Mouse (Mus musculus): ENCODE measurements at regions not wholly inside any gene's neighbourhood (a gene's known extent, or its start where the extent isn't known, plus 50 kb on each side); places are given as distances from the start of the nearest gene placed in this dataset.

DNA sequence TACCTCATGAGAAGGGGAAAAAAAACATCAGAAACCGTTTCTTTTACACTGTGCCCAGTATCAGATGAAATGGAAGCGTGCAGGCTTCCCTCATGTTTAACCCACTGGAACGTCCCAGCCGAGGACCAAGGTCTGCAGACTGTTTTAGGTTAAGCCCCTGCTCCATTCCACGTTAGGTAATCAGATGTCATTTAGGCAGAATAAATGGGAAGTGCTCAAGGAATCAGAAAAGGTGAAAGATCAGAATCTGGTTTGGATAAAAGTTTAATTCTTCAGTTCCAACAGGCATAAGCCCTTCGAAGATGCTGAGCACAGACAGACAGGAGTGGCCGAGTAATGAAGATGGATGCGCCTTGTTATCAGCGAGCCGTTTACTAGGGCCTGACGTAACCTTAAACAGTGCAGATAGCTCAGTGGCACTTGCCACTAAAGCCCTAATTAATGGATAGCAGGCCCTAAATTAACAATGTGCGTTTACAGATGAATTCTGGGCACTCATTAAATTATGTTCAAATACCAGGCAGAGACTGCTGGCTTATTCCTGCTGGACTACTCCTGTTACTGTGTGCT is 193.5 kb downstream of the Lmo4 start:
- Histone ChIP-seq H3K4me3 (ENCODE audit: insufficient read depth in 1 of 2, low read depth in 1 of 2, low read length in 2 of 2, poor library complexity in 1 of 2, severe bottlenecking in 1 of 2) (no peak overlapping the region), H3K9me3 (ENCODE audit: control insufficient read depth, insufficient read depth, low read depth, low read length) (no peaks in the 10 kb centered on the region), H3K9ac (ENCODE audit: insufficient read depth, low read depth, low read length, poor library complexity, severe bottlenecking) (no peak overlapping the region), H3K4me1 (ENCODE audit: control insufficient read depth in 2 of 2, insufficient read depth in 2 of 2, low read length in 2 of 2, poor library complexity in 1 of 2) (no peaks in the 10 kb centered on the region), H3K27ac (ENCODE audit: insufficient read depth, low read depth, low read length, poor library complexity, severe bottlenecking) (no peak overlapping the region), H3K36me3 (ENCODE audit: control insufficient read depth, insufficient read depth, low read length, poor library complexity, severe bottlenecking) (no peaks in the 10 kb centered on the region)
- in situ Hi-C loops (cut with MboI; ENCODE audit: low sequenced_read_pairs in 2 of 2, unreplicated experiment in 2 of 2): no loop called here
- TF ChIP-seq ZNF384 (IDR thresholded peaks at IDR 0.05; ENCODE audit: low read depth, low read length) (no peak), CHD2 (IDR thresholded peaks at IDR 0.05; ENCODE audit: low read depth, low read length) (no peak), HCFC1 (IDR thresholded peaks at IDR 0.05; ENCODE audit: borderline replicate concordance, insufficient read depth, low read length) (no peak)
- DNase-seq (ENCODE audit: low read depth, low spot score): no peak

DNA sequence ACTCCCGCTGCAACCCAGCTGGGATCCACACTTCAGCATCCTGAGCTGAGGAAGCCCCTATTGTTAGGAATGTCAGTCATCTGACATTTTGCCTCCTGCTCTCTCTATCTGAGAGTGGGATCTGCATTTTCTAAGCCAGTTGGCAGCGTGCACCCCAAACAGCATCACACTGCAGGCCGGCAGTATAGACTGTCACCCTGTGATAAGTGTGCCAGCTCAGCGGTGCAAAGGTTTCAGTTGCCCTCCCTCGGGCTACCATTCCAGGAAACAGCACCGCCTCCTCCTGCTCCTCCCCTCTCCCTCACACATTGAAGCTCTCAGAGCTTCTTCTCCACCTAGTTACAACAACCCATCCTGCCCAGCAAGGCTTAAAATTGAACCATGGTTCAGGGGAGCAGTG is 194.5 kb downstream of the Lmo4 start:
- no peak for TF ChIP-seq CHD2 (IDR thresholded peaks at IDR 0.05; ENCODE audit: low read depth, low read length)
- TF ChIP-seq ZC3H11A (IDR thresholded peaks at IDR 0.05; ENCODE audit: borderline replicate concordance, low read depth, low read length): no peak
- TF ChIP-seq ZNF384 (IDR thresholded peaks at IDR 0.05; ENCODE audit: low read depth, low read length): no peak
- no peak for TF ChIP-seq HCFC1 (IDR thresholded peaks at IDR 0.05; ENCODE audit: borderline replicate concordance, insufficient read depth, low read length)
- no peak for TF ChIP-seq MAFK (IDR thresholded peaks at IDR 0.05; ENCODE audit: insufficient read depth, low read depth, low read length)
- no peak overlapping the region for H3K4me3 ChIP-seq (ENCODE audit: insufficient read depth in 1 of 2, low read depth in 1 of 2, low read length in 2 of 2, poor library complexity in 1 of 2, severe bottlenecking in 1 of 2)
- no peak overlapping the region for H3K27ac ChIP-seq (ENCODE audit: insufficient read depth, low read depth, low read length, poor library complexity, severe bottlenecking)
- in situ Hi-C loops (cut with MboI; ENCODE audit: low sequenced_read_pairs in 2 of 2, unreplicated experiment in 2 of 2): no loop called here
- no peaks in the 10 kb centered on the region for H3K36me3 ChIP-seq (ENCODE audit: control insufficient read depth, insufficient read depth, low read length, poor library complexity, severe bottlenecking)
- no peak for DNase-seq (ENCODE audit: low read depth, low spot score)
- H3K4me1 ChIP-seq (ENCODE audit: control insufficient read depth in 2 of 2, insufficient read depth in 2 of 2, low read length in 2 of 2, poor library complexity in 1 of 2): no peaks in the 10 kb centered on the region
- H3K9ac ChIP-seq (ENCODE audit: insufficient read depth, low read depth, low read length, poor library complexity, severe bottlenecking): no peak overlapping the region
- no peaks in the 10 kb centered on the region for H3K9me3 ChIP-seq (ENCODE audit: control insufficient read depth, insufficient read depth, low read depth, low read length)

DNA sequence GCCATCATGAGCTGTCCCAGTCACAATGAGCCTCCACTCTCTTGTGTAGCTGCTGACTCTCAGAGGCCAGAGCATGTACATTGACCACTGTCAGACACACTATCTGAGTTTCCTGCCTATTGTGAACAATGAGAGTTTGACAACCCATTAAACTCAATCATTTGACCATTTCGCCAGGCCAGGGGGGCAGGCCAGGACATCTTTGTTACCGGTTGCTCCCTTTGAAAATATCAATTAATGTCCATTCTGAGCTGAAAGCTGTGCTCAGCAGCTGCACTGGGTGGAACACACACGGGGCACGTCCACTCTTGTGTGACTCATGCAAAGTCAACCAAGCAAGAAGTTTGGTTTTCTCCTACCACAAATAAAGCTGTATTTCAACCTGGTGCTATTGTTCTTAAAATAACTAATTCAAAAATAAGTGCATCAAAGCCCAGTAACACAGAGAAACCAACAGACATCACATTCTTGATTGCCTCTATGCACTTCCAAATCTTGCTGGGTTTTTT is 197.9 kb downstream of the Lmo4 start:
- no peaks in the 10 kb centered on the region for H3K36me3 ChIP-seq (ENCODE audit: control insufficient read depth, insufficient read depth, low read length, poor library complexity, severe bottlenecking)
- H3K4me3 ChIP-seq (ENCODE audit: insufficient read depth in 1 of 2, low read depth in 1 of 2, low read length in 2 of 2, poor library complexity in 1 of 2, severe bottlenecking in 1 of 2): no peak overlapping the region
- H3K27ac ChIP-seq (ENCODE audit: insufficient read depth, low read depth, low read length, poor library complexity, severe bottlenecking): no peak overlapping the region
- DNase-seq (ENCODE audit: low read depth, low spot score): no peak
- no peaks in the 10 kb centered on the region for H3K4me1 ChIP-seq (ENCODE audit: control insufficient read depth in 2 of 2, insufficient read depth in 2 of 2, low read length in 2 of 2, poor library complexity in 1 of 2)
- no peak overlapping the region for H3K9ac ChIP-seq (ENCODE audit: insufficient read depth, low read depth, low read length, poor library complexity, severe bottlenecking)
- TF ChIP-seq ZC3H11A (IDR thresholded peaks at IDR 0.05; ENCODE audit: borderline replicate concordance, low read depth, low read length) (no peak), HCFC1 (IDR thresholded peaks at IDR 0.05; ENCODE audit: borderline replicate concordance, insufficient read depth, low read length) (no peak), ZNF384 (IDR thresholded peaks at IDR 0.05; ENCODE audit: low read depth, low read length) (no peak), CHD2 (IDR thresholded peaks at IDR 0.05; ENCODE audit: low read depth, low read length) (no peak), MAFK (IDR thresholded peaks at IDR 0.05; ENCODE audit: insufficient read depth, low read depth, low read length) (no peak)
- no peaks in the 10 kb centered on the region for H3K9me3 ChIP-seq (ENCODE audit: control insufficient read depth, insufficient read depth, low read depth, low read length)
- in situ Hi-C loops (cut with MboI; ENCODE audit: low sequenced_read_pairs in 2 of 2, unreplicated experiment in 2 of 2): no loop called here

- no peaks in the 10 kb centered on the region for H3K9me3 ChIP-seq (ENCODE audit: control insufficient read depth, insufficient read depth, low read depth, low read length)
- in situ Hi-C loops (cut with MboI; ENCODE audit: low sequenced_read_pairs in 2 of 2, unreplicated experiment in 2 of 2): no loop called here
- TF ChIP-seq ZC3H11A (IDR thresholded peaks at IDR 0.05; ENCODE audit: borderline replicate concordance, low read depth, low read length) (no peak), MAFK (IDR thresholded peaks at IDR 0.05; ENCODE audit: insufficient read depth, low read depth, low read length) (no peak), ZNF384 (IDR thresholded peaks at IDR 0.05; ENCODE audit: low read depth, low read length) (no peak), HCFC1 (IDR thresholded peaks at IDR 0.05; ENCODE audit: borderline replicate concordance, insufficient read depth, low read length) (no peak), CHD2 (IDR thresholded peaks at IDR 0.05; ENCODE audit: low read depth, low read length) (no peak)
Measured at GRCm38 (mm10) chr3:143997909-143998308, 207.1 kb downstream of the Lmo4 start.

GRCm38 (mm10) chr3:143995045-143995444 is 210.0 kb downstream of the Lmo4 start:
- no peaks in the 10 kb centered on the region for H3K9me3 ChIP-seq (ENCODE audit: control insufficient read depth, insufficient read depth, low read depth, low read length)
- no peak overlapping the region for H3K4me3 ChIP-seq (ENCODE audit: insufficient read depth in 1 of 2, low read depth in 1 of 2, low read length in 2 of 2, poor library complexity in 1 of 2, severe bottlenecking in 1 of 2)
- no peaks in the 10 kb centered on the region for H3K36me3 ChIP-seq (ENCODE audit: control insufficient read depth, insufficient read depth, low read length, poor library complexity, severe bottlenecking)
- no peaks in the 10 kb centered on the region for H3K4me1 ChIP-seq (ENCODE audit: control insufficient read depth in 2 of 2, insufficient read depth in 2 of 2, low read length in 2 of 2, poor library complexity in 1 of 2)
- no peak overlapping the region for H3K9ac ChIP-seq (ENCODE audit: insufficient read depth, low read depth, low read length, poor library complexity, severe bottlenecking)
- in situ Hi-C loops (cut with MboI; ENCODE audit: low sequenced_read_pairs in 2 of 2, unreplicated experiment in 2 of 2): no loop called here
- H3K27ac ChIP-seq (ENCODE audit: insufficient read depth, low read depth, low read length, poor library complexity, severe bottlenecking): no peak overlapping the region; the same call in 1 of the 2 replicates
- no peak for DNase-seq (ENCODE audit: low read depth, low spot score)
- TF ChIP-seq ZNF384 (IDR thresholded peaks at IDR 0.05; ENCODE audit: low read depth, low read length): no peak

More at GRCm38 (mm10) chr3:143997909-143998308, 207.1 kb downstream of the Lmo4 start:
- H3K4me1 ChIP-seq (ENCODE audit: control insufficient read depth in 2 of 2, insufficient read depth in 2 of 2, low read length in 2 of 2, poor library complexity in 1 of 2): no peaks in the 10 kb centered on the region
- H3K36me3 ChIP-seq (ENCODE audit: control insufficient read depth, insufficient read depth, low read length, poor library complexity, severe bottlenecking): no peaks in the 10 kb centered on the region
- H3K4me3 ChIP-seq (ENCODE audit: insufficient read depth in 1 of 2, low read depth in 1 of 2, low read length in 2 of 2, poor library complexity in 1 of 2, severe bottlenecking in 1 of 2): no peak overlapping the region
- H3K27ac ChIP-seq (ENCODE audit: insufficient read depth, low read depth, low read length, poor library complexity, severe bottlenecking): no peak overlapping the region
- H3K9ac ChIP-seq (ENCODE audit: insufficient read depth, low read depth, low read length, poor library complexity, severe bottlenecking): no peak overlapping the region
- DNase-seq (ENCODE audit: low read depth, low spot score): no peak
